Mouse (Mus musculus) kidney, adult 2 months (tissue): ENCODE data around the gene Ntn5.

Experiments used
- CTCF ChIP-seq: fragments of 200-500 bp; conservative IDR thresholded peaks from 2 replicates; pipeline ENCODE4 v1.5.1; 2011; ENCODE audit warnings: low read depth, mild to moderate bottlenecking, control low read depth, low read length, moderate library complexity, mixed read lengths; ENCODE audit not compliant: insufficient read depth, insufficient read length
- POLR2A ChIP-seq: fragments of 200-500 bp; IDR thresholded peaks from one replicate; pipeline ENCODE4 v1.6.1; 2011; ENCODE audit warnings: low read depth, low read length, control low read depth

GRCm38 (mm10) chr7:45716952-45717917, 33.4 kb downstream of the Ntn5 start:
- no peak for TF ChIP-seq CTCF
- TF ChIP-seq POLR2A: no peak
